Mouse (Mus musculus) macrophage (primary cell): ENCODE measurements around the gene Trp73. TPM values are rescaled to one million over a fixed set of nuclear protein-coding genes. Genes with fewer than 3 reads are reported as not detected.

Experiments used
- H3K27ac ChIP-seq: fragments of 350-480 bp; formaldehyde crosslinking; 2 replicates; pipeline ENCODE4 v1.9.0; 2021
- H3K36me3 ChIP-seq: fragments of 350-480 bp; formaldehyde crosslinking; 2 replicates; pipeline ENCODE4 v1.9.0; 2021; ENCODE audit errors: inconsistent target
- H3K4me3 ChIP-seq: fragments of 350-480 bp; formaldehyde crosslinking; 2 replicates; pipeline ENCODE4 v1.9.0; 2021; ENCODE audit errors: inconsistent target
- H3K79me2 ChIP-seq: fragments of 350-480 bp; formaldehyde crosslinking; 2 replicates; pipeline ENCODE4 v1.9.0; 2021; ENCODE audit errors: inconsistent target
- WGBS: methylation state at CpG from one replicate; pipeline ENCODE4 v1.1.7; 2026; ENCODE audit warnings: inconsistent platforms; ENCODE audit not compliant: missing documents; 5-methylcytosine and 5-hydroxymethylcytosine counted together
- polyA plus RNA-seq: library from polyadenylated mRNA; stranded (reverse); fragments of 250-400 nt; gene quantifications from 3 replicates; pipeline ENCODE4 v1.2.4, GENCODE M21; 2018; ENCODE audit warnings: inconsistent platforms

Trp73 gene
- polyA plus RNA-seq, 1 experiment from 2014 or later: not detected

- Histone ChIP-seq H3K27ac (0 out of 2 replicates have a peak overlapping the region, but pooled peaks have one; percentile 5), H3K4me3 (peak overlapping the region; percentile 65), H3K36me3 (peaks cover 29% of the 10 kb centered on the region), H3K79me2 (peaks cover 20% of the 10 kb centered on the region; the same call in 1 of the 2 replicates)
- under 1% methylated on average over 47 of the region's 47 CpGs for WGBS
Observed at GRCm38 (mm10) chr4:154159961-154160537, 20.0 kb upstream of the Trp73 start.

- WGBS: 23% methylated on average over 6 of the region's 6 CpGs
- peaks cover 20% of the 10 kb centered on the region; the same call in 1 of the 2 replicates for H3K79me2 ChIP-seq
- H3K27ac ChIP-seq: no peak overlapping the region
- peaks cover 34% of the 10 kb centered on the region for H3K36me3 ChIP-seq
- no peak overlapping the region for H3K4me3 ChIP-seq
Observed at GRCm38 (mm10) chr4:154159002-154159401, 19.0 kb upstream of the Trp73 start.

DNA sequence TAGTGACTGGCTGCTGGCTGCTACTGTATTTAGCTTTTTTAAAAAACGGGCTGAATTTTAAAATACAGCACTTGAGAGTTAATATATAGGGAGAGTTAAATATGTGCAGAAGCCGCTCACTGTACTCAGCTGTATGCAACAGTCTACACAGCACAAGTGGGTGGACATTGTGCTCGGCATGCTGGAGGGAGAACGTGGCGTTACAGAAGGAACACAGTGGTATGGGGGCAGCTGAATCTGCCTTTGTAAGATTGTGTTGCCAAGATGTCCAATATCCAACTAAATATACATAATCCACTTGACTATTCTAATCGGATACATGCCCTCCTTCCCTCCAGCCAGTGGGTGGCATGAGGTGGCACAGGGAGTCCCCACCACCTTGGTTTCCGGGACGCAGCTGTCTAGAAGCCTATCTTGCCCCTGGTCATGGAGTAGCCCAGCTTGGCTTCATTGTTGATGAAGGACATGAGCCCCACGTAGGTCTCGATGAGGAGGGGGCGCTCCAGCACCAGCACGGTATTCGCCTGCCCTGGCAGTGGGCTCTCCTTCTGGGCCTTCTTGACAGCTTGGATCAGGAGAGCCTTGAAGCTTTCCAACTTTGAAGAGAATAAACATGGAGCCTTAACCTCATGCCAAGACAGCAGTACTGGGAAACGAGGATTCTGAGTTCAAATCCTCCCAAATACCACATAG is 18.1 kb upstream of the Trp73 start:
- peaks cover 20% of the 10 kb centered on the region; the same call in 1 of the 2 replicates for H3K79me2 ChIP-seq
- H3K27ac ChIP-seq: no peak overlapping the region
- H3K36me3 ChIP-seq: peaks cover 39% of the 10 kb centered on the region
- H3K4me3 ChIP-seq: no peak overlapping the region
- 92% methylated on average over 14 of the region's 14 CpGs for WGBS

GRCm38 (mm10) chr4:154156050-154156449 is 16.0 kb upstream of the Trp73 start:
- no peak overlapping the region for H3K4me3 ChIP-seq
- peaks cover 57% of the 10 kb centered on the region for H3K36me3 ChIP-seq
- 74% methylated on average over 7 of the region's 7 CpGs for WGBS

DNA sequence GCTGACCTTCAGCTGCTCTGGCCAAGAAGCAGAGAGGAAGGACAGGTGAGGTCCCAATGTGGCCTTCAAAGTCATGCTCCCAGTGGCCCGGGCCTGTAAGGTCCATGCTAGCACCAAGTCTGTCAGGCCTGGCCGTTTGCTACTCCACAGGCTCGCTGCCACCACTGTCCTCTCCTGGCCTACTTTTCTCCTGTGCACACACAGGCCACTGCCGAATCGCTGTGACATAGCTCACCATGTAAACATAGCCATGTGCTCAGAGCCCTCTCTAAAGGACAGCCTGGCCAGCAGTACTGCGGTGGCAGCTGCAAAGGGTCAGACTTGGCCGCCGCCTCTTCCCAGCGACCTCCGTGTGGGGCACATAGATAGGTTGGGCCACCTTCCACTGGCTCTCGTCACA is 14.1 kb upstream of the Trp73 start:
- peaks cover 69% of the 10 kb centered on the region for H3K36me3 ChIP-seq
- WGBS: 93% methylated on average over 11 of the region's 11 CpGs
- no peak overlapping the region for H3K4me3 ChIP-seq
- H3K79me2 ChIP-seq: peaks cover 5% of the 10 kb centered on the region; the same call in 1 of the 2 replicates
- H3K27ac ChIP-seq: no peak overlapping the region

More at GRCm38 (mm10) chr4:154156050-154156449, 16.0 kb upstream of the Trp73 start:
- Histone ChIP-seq H3K79me2 (peaks cover 16% of the 10 kb centered on the region; the same call in 1 of the 2 replicates), H3K27ac (no peak overlapping the region)

DNA sequence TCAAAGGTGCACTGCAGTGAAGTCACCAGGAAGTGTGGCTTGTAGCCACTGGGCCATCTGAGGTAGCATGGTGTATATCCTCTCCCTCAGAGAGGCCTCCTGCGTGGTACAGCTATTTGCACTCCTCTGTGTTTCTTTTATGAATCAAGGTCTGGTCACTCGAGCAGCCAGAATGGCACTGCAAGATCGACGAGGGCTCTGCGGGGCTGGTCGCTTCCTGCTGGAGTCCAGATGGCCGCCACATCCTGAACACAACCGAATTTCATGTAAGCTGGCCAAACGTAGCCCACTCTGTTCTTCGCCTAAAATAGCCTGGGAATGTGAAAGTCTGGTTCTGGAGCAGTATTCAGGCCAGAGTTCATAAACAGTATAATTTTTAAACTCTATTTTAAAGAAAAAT is 6.3 kb upstream of the Trp73 start:
- Histone ChIP-seq H3K79me2 (peaks cover 18% of the 10 kb centered on the region; the same call in 1 of the 2 replicates), H3K4me3 (no peak overlapping the region), H3K36me3 (peaks cover 14% of the 10 kb centered on the region; the same call in 1 of the 2 replicates), H3K27ac (no peak overlapping the region)
- 72% methylated on average over 10 of the region's 10 CpGs for WGBS

- WGBS: 74% methylated on average over 2 of the region's 3 CpGs
- no peaks in the 10 kb centered on the region for H3K36me3 ChIP-seq
- H3K27ac ChIP-seq: no peak overlapping the region
Observed at GRCm38 (mm10) chr4:154144712-154145111, 4.7 kb upstream of the Trp73 start.

GRCm38 (mm10) chr4:154142211-154143040 is 2.4 kb upstream of the Trp73 start, which contains the start of gene Wrap73:
TSS of gene Wrap73 (plus strand) at chr4:154142372.
- Histone ChIP-seq H3K36me3 (no peaks in the 10 kb centered on the region), H3K4me3 (peak within 1 kb of the TSS; percentile 71), H3K79me2 (peaks cover 18% of the 10 kb centered on the region; the same call in 1 of the 2 replicates), H3K27ac (no peak within 1 kb of the TSS)
- 2% methylated on average over 44 of the region's 49 CpGs for WGBS

More at GRCm38 (mm10) chr4:154144712-154145111, 4.7 kb upstream of the Trp73 start:
- Histone ChIP-seq H3K79me2 (peaks cover 18% of the 10 kb centered on the region; the same call in 1 of the 2 replicates), H3K4me3 (no peak overlapping the region)

- Histone ChIP-seq H3K36me3 (no peaks in the 10 kb centered on the region), H3K4me3 (peak overlapping the region; percentile 71; the same call in 1 of the 2 replicates), H3K27ac (no peak overlapping the region), H3K79me2 (peaks cover 18% of the 10 kb centered on the region; the same call in 1 of the 2 replicates)
- 4% methylated on average over 42 of the region's 42 CpGs for WGBS
Observed at GRCm38 (mm10) chr4:154141009-154141867, 1.2 kb upstream of the Trp73 start.

GRCm38 (mm10) chr4:154140213-154141008 is 403 bp upstream of the Trp73 start:
- Histone ChIP-seq H3K79me2 (peaks cover 18% of the 10 kb centered on the region; the same call in 1 of the 2 replicates), H3K4me3 (no peak overlapping the region), H3K27ac (no peak overlapping the region), H3K36me3 (no peaks in the 10 kb centered on the region)
- whole genome bisulfite sequencing: 3% methylated on average over 46 of the region's 46 CpGs

DNA sequence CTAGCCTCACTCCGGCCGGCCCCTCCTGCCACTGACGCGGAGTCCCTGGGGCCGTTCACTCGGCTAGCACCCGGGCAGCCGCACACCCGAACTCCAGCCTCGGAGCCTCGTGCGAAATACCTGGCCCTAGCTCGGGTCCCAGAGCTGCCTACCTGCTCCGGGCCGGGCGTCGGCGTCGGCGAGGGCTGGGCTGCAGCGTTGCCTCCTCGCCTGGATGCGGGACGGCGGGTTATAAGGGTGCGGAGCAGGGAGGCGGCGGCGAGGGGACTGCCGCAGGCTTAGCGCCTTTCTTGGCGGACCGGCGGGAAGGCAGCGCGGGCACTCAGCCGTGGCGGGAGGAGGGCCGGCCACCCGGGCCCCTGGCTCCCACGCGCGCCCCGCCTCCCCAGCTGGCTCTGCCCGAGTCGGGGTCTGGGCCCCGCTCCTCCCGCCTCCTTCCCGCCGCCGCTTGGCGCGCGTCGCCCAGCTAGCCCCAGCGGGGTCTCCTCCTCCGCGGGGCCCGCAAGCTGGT is 282 bp downstream of the Trp73 start:
- Histone ChIP-seq H3K79me2 (peaks cover 18% of the 10 kb centered on the region; the same call in 1 of the 2 replicates), H3K27ac (no peak overlapping the region), H3K4me3 (no peak overlapping the region), H3K36me3 (no peaks in the 10 kb centered on the region)
- under 1% methylated on average over 23 of the region's 59 CpGs for WGBS

GRCm38 (mm10) chr4:154137139-154137538 is 2.9 kb downstream of the Trp73 start:
- Histone ChIP-seq H3K27ac (no peak overlapping the region), H3K79me2 (no peaks in the 10 kb centered on the region), H3K36me3 (no peaks in the 10 kb centered on the region), H3K4me3 (no peak overlapping the region)
- WGBS: 56% methylated on average over 5 of the region's 5 CpGs

DNA sequence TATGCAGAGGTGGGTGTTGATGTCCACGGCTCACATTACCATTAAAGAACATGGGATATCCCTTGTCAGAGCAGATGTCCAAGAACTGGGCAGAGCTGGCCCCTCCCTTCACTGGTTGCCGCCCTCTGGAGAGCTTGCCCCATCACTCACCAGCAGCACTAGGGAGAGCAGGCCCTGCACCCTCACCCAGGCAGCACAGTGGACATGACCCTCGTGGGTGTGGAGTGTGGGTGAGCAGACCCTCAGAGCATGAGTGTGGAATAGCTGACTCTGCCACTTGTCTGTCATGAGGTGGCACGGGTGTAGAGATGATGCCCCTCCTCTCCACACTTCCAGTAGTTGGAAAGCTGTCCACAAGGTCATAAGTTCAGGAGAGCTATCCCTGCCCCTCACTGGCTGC is 5.2 kb downstream of the Trp73 start:
- Histone ChIP-seq H3K79me2 (no peaks in the 10 kb centered on the region), H3K4me3 (no peak overlapping the region), H3K36me3 (no peaks in the 10 kb centered on the region), H3K27ac (no peak overlapping the region)
- WGBS: 57% methylated on average over 4 of the region's 4 CpGs
